Mouse (Mus musculus) testis, postnatal 14 days (tissue): ENCODE measurements around the gene Wdr64.

Source experiments
- DNase-seq: peaks from one replicate; pipeline ENCODE4 v3.0.0; 2021; ENCODE audit warnings: low spot score

The Wdr64 gene

DNA sequence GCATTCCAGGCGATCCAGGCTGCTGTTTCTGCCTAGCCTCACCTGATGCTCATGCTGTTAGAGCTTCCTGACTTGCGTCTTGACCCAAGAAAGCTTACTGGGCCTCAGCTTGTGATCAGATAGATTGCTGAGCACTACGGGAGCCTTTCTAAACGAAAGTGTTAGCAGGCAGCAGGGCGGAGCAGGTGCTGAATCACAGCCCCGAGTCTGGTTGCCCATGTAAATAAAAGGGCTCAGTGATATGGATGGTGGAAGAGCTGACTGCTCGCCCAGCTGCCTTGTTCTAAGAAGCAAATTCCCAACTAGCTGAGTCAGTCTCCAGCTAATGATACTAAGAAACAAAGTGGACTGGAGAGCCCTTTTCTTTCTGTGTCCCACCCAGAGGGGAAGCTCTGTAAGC lies 27.4 kb downstream of the Wdr64 start:
- no peak for DNase-seq

GRCm38 (mm10) chr1:175754576-175755364 lies 56.4 kb downstream of the Wdr64 start:
- no peak for DNase-seq

GRCm38 (mm10) chr1:175794668-175795067 lies 96.3 kb downstream of the Wdr64 start:
- DNase-seq, result no peak

DNA sequence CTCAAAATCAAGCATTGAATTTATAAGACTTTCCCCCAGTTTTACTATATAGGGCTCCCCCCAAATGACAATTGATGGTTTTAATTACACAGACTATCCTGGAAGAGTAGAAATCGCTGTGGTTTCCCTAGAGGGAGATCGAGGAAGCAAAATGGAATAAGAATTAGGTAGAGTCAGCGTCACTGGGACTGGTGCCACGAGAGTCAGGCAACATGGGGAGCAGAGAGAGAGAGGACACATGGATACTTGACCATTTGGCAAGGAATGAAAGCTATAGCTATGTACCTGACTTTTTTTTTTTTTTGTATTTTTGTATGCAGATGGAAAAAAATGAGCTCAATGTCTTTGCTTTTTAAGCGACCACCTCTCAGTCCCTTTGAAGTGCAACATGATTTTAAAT lies 110.0 kb downstream of the Wdr64 start:
- no peak for DNase-seq

- DNase-seq, result no peak
Observed at GRCm38 (mm10) chr1:175811625-175812024, 113.2 kb downstream of the Wdr64 start.

- DNase-seq, result no peak
Observed at GRCm38 (mm10) chr1:175823815-175824438, 125.5 kb downstream of the Wdr64 start.

DNA sequence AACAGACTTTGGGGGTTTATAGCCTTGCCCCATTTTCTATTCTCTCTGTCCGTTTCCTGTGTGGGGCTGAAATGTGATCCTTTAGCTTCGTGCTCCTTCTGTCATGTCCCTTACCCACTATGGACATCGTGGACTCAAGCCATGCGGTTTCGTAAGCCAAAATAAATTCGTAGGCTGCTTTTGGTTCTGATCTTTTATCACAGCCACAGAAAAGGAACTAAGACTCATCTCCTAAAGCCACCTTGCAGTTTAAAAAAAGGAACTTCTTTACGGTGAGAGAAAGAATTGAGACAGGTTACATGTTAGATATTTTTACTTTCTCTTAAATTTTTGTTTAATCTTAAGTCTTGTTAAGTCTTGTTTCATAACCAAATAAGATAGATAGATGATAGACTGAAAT lies 130.1 kb downstream of the Wdr64 start:
- no peak for DNase-seq

DNA sequence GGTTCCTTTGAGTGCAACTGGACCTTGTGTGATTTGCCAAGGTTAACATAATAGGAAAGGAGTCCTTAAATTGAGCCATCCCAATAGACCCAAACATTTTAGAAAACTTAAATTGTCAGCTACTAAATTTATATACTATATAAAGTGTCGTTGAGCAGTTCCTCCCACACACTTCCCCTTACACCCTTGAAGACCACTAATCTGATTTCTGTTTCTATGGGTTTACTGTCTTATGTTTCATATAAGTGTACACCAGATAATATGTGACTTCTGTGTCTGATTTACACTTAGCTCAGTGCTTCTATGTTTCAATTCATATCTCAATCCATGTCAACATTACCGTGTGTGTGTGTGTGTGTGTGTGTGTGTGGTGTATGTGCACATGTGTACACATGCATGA lies 130.8 kb downstream of the Wdr64 start:
- DNase-seq, result no peak

GRCm38 (mm10) chr1:175855515-175855914 lies 157.1 kb downstream of the Wdr64 start:
- no peak for DNase-seq
